Mouse (Mus musculus) gonadal fat pad, adult 2 months (tissue): Measurements from ENCODE around the gene Gapvd1. TPM values are rescaled to one million over a fixed set of nuclear protein-coding genes. Genes with fewer than 3 reads are reported as not detected.
"Not testable (repeated sequence)": the region's sequence is repeated elsewhere in the genome, so short reads cannot be mapped to it uniquely, and the experiment has no call there.

ENCODE experiments used
- DNase-seq: peaks from one replicate; pipeline ENCODE4 v3.0.0-alpha.2; 2012; ENCODE audit warnings: low read depth
- polyA plus RNA-seq: library from polyadenylated mRNA; depleted of rRNA; stranded (reverse); fragments of >200 nt; gene quantifications from 2 replicates; pipeline ENCODE4 v1.2.3, GENCODE M21; 2012; rRNA removed

Gene Gapvd1
- 20.6 and 26.3 TPM in 2 replicates for polyA plus RNA-seq

DNA sequence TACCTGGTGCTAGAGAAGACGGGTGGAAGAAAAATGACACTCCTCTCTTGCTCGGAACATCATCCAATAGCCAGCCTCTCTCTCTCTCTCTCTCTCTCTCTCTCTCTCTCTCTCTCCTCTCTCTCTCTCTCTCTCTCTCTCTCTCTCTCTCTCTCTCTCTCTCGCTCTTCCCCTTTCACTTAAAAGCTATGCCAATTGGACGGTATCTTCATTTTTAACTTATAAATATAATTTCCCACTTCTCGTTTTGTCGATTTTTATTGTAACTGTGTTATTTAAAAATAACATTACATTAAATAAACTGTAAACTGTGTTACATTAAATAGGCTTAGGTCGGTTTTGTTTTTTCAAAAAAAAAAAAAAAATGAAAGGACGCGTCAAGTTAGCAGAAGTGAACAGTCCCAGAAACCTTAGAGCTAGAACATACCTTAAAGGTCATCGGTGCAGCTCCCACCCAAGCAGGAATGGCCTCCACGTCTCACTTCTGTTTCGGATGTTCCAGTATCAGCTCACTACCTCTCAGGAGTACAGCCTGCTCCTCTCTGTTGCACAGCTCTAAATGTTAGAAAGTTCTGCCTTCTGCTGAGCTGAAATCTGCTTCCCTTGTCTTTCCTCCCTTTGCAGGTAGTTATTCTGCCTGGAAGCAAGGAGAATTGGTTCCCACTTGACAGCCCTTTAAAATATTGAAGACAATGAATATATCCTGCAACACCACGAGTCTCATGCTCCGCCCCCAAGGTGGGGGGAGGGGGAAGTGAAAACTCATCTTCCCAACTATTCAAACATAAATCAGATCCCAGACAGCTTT is at the start of gene Gapvd1:
Gapvd1 (minus strand) TSS at position 682 of the 808 bp plus-strand sequence.
- no peak for DNase-seq

DNA sequence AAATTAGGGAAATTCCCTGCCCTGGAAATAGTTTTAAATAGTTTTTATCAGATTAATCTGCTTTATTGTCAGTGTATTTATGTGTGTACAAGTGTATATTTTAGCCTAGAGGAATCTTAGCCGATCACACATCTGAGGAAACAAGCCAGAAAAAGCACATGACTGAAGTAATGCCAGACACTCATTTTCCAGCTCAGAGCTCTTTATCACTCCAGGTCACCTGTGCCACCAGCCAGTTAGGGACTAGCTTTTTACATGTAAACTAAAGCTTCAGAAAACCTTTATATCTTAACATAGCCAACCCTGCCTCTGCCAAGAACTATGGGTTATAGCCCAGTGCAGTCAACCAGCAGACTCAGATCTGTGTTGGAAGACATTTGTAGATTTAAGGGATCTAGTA is 49.8 kb upstream of the Gapvd1 start:
- no peak for DNase-seq

DNA sequence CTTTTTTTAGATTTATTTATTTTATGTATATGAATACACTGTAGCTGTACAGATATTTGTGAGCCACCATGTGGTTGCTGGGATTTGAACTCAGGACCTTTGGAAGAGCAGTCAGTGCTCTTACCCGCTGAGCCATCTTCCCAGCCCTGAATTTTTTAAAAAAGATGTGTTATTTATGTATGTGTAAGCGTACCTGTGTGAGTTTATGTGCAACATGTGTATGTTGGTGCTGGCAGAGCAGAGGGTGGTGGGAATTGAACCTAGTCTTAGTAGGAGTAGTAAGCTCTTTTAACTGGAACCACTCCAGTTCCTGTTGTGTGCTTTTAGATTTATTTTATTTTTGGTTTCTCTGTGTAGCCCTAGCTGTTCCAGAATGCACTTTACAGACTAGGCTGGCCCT is 49.1 kb upstream of the Gapvd1 start:
- no peak for DNase-seq

DNA sequence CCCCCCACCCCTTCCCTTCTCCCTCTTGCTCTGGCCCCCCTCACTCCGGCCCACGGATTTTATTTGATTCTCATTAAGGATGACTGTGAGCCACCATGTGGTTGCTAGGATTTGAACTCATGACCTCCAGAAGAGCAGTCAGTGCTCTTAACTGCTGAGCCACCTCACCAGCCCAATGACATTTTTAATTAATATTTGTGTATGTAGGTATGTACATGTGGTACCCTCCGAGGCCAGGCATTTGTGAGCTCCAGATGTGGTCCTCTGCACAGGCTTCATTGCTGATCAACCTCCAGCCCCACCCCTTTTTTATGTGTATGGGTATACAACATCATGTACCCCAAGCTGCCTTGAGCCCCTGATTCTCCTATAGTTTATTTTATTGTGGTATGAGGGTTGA is 48.7 kb upstream of the Gapvd1 start:
- DNase-seq = no peak

DNA sequence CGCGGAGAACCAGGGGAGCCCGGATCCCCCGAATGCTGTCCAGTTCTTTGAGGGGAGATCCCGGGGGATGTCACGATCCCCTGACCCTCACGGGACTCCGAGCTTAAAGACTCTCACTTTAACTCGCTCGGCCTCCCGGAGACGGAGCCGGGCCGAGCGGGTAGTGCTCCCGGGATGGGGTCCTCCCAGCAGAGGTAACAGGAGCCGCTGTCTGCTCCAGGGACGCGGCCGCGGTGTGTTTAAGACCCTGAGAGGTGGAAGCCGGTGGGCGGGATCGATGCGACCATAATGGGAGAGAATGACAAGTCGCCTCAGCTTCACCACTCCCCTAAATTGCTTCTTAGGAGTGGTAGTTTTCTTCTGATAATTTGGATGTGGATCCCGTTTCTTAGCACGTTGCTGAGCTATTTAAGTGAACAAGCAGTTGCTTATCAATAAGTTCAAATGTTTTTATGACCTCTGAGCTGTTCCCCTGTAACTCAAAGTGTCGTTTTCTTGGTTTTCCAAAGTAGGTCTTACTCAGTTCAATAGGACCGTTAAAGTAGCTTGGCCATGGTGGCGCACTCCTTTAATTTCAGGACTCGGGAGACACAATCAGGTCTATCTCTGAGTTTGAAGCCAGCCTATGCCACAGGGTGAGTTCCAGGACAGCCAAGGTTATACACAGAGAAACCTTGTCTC is 47.7 kb upstream of the Gapvd1 start:
- not testable (repeated sequence) for DNase-seq

DNA sequence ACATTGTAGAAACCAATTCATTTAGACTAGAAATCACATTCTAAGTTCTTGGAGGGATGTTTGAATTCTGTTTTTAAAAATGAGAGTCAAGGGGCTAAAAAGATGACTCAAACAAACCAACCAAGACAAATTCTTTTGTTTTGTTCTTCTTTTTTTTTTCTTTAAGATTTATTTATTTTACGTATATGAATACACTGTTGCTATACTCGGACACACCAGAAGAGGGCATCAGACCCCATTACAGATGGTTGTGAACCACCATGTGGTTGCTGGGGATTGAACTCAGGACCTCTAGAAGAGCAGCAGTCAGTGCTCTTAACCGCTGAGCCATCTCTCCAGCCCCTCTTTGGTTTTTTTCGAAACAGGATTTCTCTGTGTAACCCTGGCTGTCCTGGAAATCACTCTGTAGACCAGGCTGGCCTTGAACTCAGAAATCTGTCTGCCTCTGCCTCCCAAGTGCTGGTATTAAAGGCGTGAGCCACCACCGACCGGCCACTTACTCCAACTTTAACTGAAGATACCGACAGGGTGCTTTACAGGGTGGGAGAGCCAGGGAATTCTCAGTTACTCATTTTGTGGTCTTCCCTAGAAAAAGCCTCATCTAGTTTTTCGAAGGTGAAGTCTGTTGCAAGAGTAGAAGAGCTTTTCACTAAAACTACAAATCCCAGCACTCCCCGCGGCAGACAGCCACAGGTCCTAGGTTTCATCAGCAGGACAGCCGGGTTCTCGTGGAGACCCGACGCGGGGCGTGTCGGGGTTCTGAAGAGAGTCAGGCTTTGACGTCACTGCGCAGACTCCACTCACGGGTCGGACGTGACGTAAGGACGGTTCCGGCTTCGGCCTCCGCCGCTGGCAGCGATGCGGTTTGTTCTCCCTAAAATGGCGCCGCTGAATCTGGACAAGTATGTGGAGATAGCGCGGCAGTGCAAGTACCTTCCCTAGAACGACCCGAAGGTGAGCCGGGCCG is 46.8 kb upstream of the Gapvd1 start:
- DNase-seq = peak; percentile 95

DNA sequence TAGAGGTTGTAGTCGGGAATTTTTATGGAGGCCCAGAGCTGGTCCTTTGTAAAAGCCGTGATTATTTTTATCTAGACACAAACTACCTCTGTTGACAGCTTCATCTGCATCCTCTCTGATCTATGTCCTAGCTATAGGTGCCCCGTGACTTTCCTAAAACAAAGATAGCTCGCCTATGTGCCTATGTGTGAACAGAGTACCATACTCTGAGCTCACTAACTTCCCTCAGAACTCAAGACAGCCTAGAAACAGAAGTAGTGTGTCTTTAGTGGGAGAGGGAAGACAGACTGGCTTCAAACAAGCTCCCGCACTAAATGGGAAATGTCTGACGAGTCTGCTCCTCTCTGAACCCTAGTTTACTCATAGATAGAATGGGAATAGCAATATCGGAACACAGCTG is 45.3 kb upstream of the Gapvd1 start:
- no peak for DNase-seq

DNA sequence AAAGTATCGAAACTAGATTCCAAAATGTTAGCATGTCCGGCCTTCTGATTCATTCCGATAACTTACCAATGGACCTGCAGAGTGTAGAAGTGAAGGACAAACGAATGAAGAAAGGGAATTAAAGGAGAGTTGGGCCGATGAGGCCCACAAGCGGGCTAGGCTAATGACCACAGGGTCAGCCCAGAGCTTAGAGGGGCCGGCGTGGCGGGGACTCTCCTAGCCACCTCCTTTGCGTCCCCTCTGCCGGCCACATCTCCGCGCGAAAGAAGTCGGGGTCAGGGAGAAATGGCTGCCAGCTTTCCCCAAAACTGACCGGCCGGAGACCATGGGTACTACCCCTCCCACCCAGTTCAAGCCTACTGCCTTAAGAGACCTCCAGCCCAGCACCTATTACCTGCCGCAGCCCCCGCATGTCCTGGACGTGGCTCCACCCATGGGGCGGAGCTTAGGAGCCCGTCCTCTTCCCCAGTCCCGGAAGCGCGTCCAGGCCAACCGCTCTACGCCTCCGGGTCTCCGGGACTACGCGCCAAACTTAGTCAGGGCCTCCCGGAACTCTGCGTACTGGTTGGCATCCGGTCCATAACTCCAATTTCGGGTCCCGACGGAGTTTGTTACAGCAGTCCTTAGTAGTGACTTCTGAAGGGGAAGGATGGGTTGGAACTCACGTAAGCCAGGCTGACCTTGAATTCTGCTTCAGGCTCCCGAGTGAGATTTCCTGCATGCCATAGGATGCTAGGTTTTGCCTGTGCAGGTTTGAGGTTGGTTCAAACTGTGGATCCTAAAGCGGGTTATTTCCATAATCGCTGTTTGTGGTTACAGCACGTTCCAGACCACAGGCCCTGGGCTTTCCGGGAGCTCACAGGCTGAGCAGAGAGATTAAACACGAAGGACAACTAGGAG is 44.6 kb upstream of the Gapvd1 start, which contains the start of gene Rabepk:
Rabepk (minus strand) TSS at position 556 of the 900 bp plus-strand sequence.
- no peak for DNase-seq

DNA sequence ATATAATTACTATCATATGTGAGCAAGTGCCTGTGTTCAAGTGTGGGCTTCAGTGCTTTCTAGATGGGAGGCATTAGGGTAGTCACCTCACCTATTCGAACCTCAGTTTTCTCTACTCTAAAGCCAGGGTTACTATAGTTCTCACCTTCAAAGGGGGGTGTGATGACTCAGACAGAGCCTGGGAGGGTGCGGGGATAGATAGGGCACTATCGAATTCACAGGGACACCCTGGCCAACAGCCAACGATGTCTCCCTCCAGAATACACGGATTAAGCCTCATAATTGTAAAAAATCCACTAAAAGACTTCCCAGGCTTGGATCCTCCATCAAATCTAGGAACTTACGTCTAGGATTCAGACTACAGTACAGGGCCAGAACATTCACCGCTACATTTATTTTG is 40.4 kb upstream of the Gapvd1 start:
- DNase-seq = no peak

DNA sequence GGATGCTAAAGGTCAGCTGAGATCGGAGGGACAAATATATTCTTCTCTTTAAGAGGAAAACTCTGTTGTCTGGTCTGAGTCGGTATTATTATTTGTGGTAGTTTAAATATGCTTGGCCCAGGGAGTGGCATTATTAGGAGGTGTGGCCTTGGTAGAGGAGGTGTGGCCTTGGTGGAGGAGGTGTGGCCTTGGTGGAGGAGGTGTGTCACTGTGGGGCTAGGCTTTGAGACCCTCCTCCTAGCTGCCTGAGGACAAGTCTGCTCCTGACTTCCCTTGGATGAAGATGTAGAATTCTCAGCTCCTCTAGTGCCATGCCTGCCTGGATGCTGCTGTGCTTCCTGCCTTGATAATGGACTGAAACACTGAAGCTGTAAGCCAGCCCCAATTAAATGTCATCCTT is 39.5 kb upstream of the Gapvd1 start:
- no peak for DNase-seq

DNA sequence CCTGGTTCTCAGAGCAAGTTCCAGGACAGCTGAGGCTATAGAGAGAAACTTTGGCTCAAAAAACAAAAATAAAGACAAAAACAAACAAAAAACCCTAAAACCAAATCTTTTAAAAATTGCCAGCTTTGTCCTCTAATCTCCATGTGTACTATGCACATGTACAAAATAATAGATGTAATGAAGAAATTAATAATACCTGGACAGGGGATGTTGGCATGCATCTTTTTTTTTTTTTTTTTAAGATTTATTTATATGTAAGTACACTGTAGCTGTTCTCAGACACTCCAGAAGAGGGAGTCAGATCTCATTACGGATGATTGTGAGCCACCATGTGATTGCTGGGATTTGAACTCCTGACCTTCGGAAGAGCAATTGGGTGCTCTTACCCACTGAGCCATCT is 37.5 kb upstream of the Gapvd1 start:
- DNase-seq = not testable (repeated sequence)

DNA sequence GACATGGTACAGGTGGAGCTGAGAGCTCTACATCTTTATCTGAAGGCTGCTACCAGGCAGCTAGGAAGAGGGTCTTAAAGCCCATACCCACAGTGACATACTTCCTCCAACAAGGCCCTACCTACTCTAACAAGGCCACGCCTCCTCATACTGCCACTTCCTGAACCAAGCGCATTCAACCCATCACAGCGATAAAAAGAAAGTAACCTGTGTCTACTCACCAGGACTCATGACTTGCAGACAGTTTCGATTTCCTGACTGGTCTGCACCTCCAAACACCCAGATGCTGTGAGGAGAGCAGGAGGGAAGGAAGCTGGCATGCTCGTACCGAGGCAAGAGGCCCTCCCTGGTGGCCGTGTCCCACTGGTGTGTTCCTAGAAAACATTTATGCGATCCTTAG is 35.2 kb upstream of the Gapvd1 start:
- no peak for DNase-seq

DNA sequence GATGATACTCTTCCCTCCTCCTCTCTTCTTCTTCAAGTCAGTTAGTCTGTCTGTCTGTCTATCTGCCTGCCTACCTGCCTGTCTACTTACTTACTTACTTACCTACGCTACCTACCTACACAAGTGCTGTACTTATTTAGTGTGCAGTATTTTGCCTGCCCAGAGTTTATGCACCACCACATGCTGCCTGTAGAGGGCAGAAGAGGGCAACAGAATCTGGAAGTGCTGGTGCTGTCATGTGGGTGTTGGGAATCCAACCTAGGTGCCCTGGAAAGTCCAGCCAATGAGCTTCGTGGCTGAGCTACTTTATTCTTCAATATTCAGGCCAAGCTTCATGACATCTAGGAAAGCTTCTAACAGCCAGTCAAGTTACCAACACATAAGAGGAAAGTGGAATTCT is 29.1 kb upstream of the Gapvd1 start:
- no peak for DNase-seq

DNA sequence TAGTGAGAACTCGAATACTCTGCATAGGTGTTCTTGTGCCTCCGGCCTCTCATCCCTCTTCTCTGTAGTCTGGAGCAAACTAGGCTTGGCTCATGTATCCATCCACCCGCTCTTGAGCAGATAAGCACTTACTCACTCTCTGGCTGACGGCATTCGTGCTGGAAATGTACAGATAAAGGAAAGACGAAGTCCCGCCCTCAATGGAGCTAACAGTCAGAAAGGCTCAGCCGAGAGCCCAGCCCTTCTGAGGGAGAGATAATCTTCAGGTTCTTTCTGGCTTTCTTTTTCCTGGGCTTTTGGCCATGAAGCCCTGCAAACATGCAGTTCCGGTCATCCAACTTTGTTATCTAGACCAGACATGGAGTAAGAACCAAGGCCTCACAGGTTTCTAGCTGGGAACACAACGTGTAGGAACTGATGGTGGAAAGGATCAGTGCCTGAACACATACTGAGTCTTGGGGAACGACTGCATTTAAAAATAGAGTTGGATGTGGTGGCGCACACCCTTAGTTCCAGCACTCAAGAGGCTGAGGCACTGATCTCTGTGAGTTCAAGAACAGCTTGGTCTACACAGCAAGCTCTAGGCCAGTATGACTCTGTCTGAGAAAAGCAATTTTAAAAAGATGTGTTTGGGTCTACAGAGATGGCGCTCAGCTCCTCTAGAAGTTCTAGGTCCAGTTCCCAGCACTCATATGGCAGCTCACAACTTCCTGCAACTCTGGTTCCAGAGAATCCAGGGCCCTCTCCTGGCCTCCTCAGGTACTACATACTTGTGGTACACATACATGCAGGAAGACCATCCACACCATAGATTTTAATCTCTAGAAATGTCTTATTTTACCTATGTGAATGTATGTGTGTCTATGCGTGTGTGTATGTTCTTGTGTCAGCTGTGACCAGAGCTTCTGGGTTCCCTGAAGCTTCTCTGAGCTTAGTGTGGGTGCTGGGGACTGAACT is 28.3 kb upstream of the Gapvd1 start:
- no peak for DNase-seq

DNA sequence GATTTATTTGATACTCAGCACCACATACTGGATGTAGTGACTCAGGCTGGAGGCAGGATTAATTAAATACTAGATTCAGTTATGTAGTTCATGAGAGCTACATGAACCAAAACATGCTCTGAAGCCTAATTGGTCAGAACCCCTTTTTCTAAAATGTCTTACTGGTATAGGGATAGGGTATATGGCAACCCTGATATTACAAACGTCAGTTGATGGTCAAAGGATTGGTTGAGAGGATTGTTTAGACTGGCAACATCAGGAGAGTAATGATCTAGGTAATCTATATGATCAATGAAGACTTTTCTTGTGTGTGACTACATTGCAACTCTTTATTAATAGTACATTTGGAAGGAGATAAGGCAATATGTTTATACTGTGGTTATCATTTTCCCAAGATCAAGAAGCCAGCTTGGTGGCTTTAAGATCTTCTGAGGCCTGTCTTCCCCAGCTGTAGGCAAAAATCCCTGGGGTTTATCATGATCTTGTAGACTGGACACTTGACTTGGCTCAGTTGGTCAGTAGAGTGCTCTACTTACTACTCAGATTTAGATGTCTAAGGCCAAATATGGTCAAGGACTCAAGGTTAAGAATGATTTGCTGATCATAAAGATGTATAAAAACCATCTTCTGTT is 22.3 kb upstream of the Gapvd1 start:
- no peak for DNase-seq

DNA sequence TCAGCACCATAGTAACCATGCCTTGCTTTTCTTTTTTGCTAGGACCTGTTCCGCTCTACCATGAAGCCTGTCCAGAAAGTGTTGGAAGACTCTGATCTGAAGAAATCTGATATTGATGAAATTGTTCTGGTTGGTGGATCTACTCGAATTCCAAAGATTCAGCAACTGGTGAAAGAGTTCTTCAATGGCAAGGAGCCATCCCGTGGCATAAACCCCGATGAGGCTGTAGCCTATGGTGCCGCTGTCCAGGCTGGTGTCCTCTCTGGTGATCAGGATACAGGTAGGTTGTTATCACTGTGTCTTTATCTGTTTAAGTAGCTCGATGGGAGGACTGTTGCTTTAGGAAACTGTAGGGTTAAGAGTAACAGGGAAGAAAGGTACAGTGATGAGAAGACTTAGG is 19.5 kb upstream of the Gapvd1 start:
- DNase-seq = no peak

DNA sequence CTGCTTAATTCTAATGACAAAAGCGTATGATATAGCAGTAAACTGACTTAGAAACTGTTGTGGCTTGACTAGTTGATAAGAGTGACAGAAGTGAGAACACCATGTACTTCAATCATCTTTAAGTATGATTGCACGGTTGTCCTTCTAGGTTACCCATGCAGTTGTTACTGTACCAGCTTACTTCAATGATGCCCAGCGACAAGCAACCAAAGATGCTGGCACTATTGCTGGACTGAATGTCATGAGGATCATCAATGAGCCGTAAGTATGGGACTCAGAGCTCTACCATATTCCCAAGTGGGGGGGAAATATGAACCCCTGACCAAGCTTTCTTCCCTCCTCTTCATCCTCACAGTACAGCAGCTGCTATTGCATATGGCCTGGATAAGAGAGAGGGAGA is 18.6 kb upstream of the Gapvd1 start:
- DNase-seq = no peak

DNA sequence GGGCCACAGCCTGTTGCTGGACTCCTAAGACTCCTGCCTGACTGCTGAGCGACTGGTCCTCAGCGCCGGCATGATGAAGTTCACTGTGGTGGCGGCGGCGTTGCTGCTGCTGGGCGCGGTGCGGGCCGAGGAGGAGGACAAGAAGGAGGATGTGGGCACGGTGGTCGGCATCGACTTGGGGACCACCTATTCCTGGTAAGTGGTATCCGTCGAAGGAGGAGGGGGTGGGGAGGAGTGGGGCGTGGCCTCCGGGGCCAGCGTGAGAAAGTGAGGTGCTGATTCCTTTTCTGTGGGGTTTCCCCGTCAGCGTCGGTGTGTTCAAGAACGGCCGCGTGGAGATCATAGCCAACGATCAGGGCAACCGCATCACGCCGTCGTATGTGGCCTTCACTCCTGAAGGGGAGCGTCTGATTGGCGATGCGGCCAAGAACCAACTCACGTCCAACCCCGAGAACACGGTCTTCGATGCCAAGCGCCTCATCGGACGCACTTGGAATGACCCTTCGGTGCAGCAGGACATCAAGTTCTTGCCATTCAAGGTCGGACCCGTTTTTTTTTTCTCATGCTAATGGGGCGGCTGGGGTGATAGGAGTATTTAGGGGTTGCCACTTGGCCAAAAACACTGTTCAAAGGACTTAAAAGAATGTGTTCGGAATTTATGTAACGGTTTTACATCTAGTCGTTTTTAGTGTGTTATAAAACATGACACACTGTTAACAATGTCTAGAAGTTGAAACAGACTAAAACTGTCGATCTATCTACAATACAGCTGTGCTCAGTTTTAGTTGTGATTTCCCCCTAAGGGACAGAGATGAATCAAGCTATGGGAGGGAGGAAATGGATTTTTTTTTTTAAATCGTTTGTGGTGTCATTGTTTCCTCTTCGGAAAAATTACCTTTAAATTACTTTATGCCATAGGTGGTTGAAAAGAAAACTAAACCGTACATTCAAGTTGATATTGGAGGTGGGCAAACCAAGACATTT is 17.5 kb upstream of the Gapvd1 start:
- no peak for DNase-seq
